Mouse (Mus musculus): ENCODE results near the gene Tmtc2.

- TF ChIP-seq POLR2A (IDR thresholded peaks at IDR 0.05; ENCODE audit: extremely low read depth, insufficient read depth, low read length) (no peak), CTCF (IDR thresholded peaks at IDR 0.05; ENCODE audit: extremely low read depth, insufficient read depth, low read length) (no peak)
Measured at GRCm38 (mm10) chr10:105509146-105509895, 64.9 kb downstream of the Tmtc2 start.

All from cortical plate, adult 2 months (tissue).